Mouse (Mus musculus) kidney, adult 2 months (tissue): ENCODE results near the gene Cpe.

Experiments used
- CTCF ChIP-seq: fragments of 200-500 bp; conservative IDR thresholded peaks from 2 replicates; pipeline ENCODE4 v1.5.1; 2011; ENCODE audit warnings: low read depth, mild to moderate bottlenecking, control low read depth, low read length, moderate library complexity, mixed read lengths; ENCODE audit not compliant: insufficient read depth, insufficient read length
- POLR2A ChIP-seq: fragments of 200-500 bp; IDR thresholded peaks from one replicate; pipeline ENCODE4 v1.6.1; 2011; ENCODE audit warnings: low read depth, low read length, control low read depth

DNA sequence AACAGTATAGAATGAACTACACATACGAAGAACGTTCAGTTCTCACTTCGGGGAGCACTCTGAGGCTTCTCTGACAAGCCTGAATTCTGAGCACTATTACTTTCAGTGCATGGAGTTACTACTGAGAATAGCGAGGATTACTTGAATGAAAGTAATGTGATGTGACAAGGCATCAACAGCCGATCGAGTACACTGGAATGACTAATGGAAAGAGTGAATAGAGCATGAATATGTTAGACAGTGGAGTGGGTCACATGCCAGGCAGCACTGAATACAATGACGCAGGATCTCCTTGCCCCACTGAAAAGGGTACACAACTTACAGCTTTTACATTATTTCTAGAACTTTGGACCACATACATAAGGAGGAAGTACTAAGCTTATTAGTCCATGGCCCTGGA, 149.4 kb downstream of the Cpe start:
- TF ChIP-seq CTCF = no peak
- TF ChIP-seq POLR2A = no peak
